Mouse (Mus musculus): ENCODE data around the gene Nmnat1. TPM values are rescaled to one million over a fixed set of nuclear protein-coding genes. Genes with fewer than 3 reads are reported as not detected.
"Not testable (repeated sequence)": the region's sequence is repeated elsewhere in the genome, so short reads cannot be mapped to it uniquely, and the experiment has no call there.

Gene Nmnat1
- total RNA-seq, 2 experiments from 2014 or later = 35.4 to 36.0 TPM

DNA sequence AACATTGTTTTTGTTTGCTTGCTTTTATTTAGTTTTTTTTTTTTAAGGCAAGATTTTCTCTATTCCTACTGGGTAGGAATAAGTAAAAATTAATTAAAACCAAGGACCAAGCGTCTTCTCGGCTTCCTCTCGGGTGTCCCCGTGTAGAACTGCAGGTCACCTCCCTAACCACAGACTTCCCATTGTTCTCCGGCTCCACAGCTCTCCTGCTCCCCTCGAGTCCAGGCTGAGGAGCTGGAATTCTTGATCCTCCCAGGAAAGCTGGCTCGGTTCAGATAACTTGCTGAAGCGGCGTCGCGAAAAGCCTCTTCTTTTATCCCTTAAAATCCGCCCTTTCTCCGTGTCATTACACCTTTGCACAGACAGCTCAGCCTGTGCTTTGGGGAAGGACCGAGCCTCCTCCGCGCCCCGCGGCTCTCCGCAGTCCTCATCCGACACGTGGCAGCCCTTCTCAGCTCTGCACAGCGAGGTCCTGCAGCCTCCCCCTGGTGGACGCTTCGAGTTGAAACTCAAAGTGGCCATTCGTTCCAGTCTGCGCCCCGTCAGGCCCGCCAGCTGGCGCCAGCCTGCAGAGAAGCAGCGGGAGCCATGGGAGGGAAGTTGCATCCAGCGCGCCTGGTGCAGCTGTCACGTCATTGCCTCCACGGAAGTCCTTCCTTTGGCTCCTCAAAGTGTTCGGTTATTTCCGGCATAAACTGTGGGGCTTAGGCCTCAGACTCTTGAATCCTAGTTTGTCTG, 39.9 kb downstream of the Nmnat1 start:
- peak; percentile 89 to 95 for DNase-seq

DNA sequence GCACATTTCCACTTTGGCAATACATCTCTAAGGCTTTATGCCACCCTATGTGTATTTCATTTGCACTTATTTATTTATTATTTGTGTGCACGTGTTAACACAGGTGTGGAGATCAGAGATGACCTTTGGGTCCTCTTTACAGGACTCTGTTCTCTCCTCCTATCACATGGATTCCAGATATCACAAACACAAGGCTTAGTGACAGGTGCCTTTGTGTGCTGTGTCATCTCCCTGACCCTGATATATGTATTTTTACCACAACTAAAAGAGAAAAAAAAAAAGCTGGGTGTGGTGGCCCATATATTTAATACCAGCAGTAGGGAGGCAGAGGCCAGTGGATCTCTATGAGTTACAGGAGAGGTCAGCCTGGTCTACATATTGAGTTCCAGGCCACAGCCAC, 40.5 kb downstream of the Nmnat1 start:
- no peak for DNase-seq

DNA sequence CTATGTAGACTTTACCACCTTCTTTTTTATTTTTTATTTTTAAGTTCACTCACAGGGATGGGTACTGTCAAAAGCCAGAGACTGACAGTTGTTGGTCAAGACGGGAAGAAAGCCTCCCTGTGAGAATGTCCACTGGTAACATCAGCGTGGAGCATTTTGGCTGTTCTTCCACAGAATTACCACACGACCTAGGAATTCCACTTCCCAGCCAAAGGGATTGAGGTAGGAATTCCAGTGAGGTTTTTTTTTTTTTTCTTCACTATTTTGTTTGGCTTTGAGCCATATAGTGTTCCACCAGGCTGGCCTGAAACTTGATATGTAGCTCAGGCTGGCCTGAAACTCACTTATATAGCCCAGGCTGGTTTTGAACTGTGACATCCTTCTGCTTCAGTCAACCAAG, 42.6 kb downstream of the Nmnat1 start:
- peak; percentile 58 to 67 for DNase-seq

GRCm38 (mm10) chr4:149440576-149440975, 44.4 kb downstream of the Nmnat1 start:
- no peak for DNase-seq

DNA sequence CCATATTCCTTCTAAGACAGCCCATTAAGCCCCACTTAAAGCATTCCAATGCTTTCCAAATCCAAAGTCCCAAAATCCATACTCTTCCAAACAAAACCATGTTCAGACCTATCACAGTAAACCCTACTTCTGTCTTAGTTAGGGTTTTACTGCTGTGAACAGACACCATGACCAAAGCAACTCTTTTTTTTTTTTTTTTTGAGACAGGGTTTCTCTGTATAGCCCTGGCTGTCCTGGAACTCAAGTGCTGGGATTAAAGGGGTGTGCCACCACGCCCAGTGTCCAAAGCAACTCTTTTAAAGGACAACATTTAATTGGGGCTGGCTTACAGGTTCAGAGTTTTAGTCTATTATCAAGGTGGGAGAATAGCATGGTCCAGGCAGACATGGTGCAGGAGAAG, 53.1 kb downstream of the Nmnat1 start:
- DNase-seq = not testable (repeated sequence)

DNA sequence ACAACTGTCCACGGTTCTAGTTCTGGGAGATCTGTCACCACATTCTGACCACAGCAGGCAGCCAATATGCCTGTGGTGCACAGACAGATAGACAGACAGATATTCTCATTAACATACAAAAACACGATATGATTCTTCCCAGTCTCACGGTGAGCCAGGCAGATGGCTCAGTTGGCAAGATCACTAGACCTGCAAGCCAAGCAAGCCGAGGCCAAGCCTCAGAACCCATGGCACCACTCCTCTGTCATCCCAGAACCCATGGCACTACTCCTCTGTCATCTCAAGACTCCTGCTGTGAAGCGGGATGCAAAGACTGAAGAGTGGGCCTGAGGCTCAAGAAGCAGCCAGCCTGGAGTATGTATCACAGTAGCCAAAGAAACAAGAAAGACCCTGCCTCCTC, 55.4 kb downstream of the Nmnat1 start:
- DNase-seq = no peak

- DNase-seq = peak; percentile 95 to 96
Observed at GRCm38 (mm10) chr4:149426325-149427199, 58.4 kb downstream of the Nmnat1 start, which contains the start of gene Ube4b. TSS of gene Ube4b (minus strand) at chr4:149426749.

DNA sequence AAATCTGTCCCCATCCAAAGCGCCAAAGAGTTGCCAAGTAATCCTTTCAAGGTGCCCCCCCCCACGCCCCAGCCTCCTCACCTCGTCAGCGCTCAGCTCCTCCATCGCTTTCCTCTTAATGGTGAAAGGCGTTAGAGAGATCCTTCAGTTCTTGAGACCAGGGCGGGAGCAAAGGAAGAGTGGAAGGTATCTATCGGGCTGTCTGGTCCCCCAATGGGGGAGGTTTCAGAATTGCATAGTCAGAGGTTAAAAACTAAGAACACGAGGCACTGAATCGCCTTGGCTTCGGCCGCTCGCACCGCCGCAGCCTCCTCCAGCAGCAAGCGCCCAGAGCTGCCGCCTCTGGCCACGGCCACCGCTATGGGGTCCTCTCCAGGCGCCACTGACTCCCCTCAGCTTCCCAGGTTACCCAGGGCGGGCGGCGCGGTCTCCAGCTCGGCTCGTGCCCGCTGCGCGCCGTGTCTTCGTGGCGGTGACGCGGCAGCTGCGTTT, 59.2 kb downstream of the Nmnat1 start:
- peak in 1 of 2 experiments; percentile 64 for DNase-seq

- DNase-seq = peak in 1 of 2 experiments; percentile 38
Observed at GRCm38 (mm10) chr4:149424755-149425154, 60.2 kb downstream of the Nmnat1 start.

- no peak for DNase-seq
Observed at GRCm38 (mm10) chr4:149417854-149418365, 67.1 kb downstream of the Nmnat1 start.

Other genes with a start within 250 kb of the Nmnat1 start
- gene Kif1b, start 177.5 kb downstream of the Nmnat1 start, total RNA-seq (2021) = 100 to 1,000 TPM; 154 to 180 TPM
- 10 to 100 TPM; 41.7 to 45.5 TPM for gene Ube4b, start 58.5 kb downstream of the Nmnat1 start, total RNA-seq (2021)
- 10 to 100 TPM; 63.9 to 85.7 TPM for gene Rbp7, start 30.2 kb downstream of the Nmnat1 start, total RNA-seq (2021)
- not detected for gene Tmem274, start 7.8 kb downstream of the Nmnat1 start, total RNA-seq (2021)
- 10 to 100 TPM; 62.5 to 77.5 TPM for gene Lzic, start within 50 bp of the Nmnat1 start, total RNA-seq (2021)
- gene Ctnnbip1, start 33.0 kb upstream of the Nmnat1 start, total RNA-seq (2021) = 10 to 100 TPM; 24.2 to 25.1 TPM
- 10 to 100 TPM; 96.1 to 96.2 TPM for gene Clstn1, start 101.3 kb upstream of the Nmnat1 start, total RNA-seq (2021)
- 1 to 10 TPM; 3.5 to 5.6 TPM for gene Pik3cd, start 217.4 kb upstream of the Nmnat1 start, total RNA-seq (2021)

All from heart, adult 18-20 months (tissue).